Mouse (Mus musculus) testis, adult 2 months (tissue): Measurements from ENCODE around the gene Ocrl. TPM values are rescaled to one million over a fixed set of nuclear protein-coding genes. Genes with fewer than 3 reads are reported as not detected.

ENCODE experiments used
- H3K27ac ChIP-seq: fragments of 200-500 bp; 2 replicates; pipeline ENCODE4 v1.5.1; 2012; ENCODE audit warnings: low read depth, low read length; ENCODE audit not compliant: control insufficient read depth, insufficient read depth
- H3K27me3 ChIP-seq: fragments of 200-500 bp; 2 replicates; pipeline ENCODE4 v1.6.1; 2012; ENCODE audit warnings: mild to moderate bottlenecking, low read length, moderate library complexity; ENCODE audit not compliant: control insufficient read depth, insufficient read depth
- H3K36me3 ChIP-seq: fragments of 200-500 bp; 2 replicates; pipeline ENCODE4 v1.6.1; 2012; ENCODE audit warnings: mild to moderate bottlenecking, low read length; ENCODE audit not compliant: control insufficient read depth, insufficient read depth
- H3K4me1 ChIP-seq: fragments of 200-500 bp; 2 replicates; pipeline ENCODE4 v1.6.1; 2012; ENCODE audit warnings: low read length; ENCODE audit not compliant: control insufficient read depth, insufficient read depth
- H3K4me3 ChIP-seq: fragments of 200-500 bp; 2 replicates; pipeline ENCODE4 v1.5.1; 2012; ENCODE audit warnings: low read depth, mild to moderate bottlenecking, low read length, moderate library complexity, mixed read lengths; ENCODE audit not compliant: control insufficient read depth
- CTCF ChIP-seq: fragments of 200-500 bp; IDR thresholded peaks from 2 replicates; pipeline ENCODE4 v1.5.1; 2012; ENCODE audit warnings: low read depth, mild to moderate bottlenecking, inconsistent platforms, low read length, moderate library complexity; ENCODE audit not compliant: control insufficient read depth, insufficient read depth, insufficient replicate concordance
- POLR2A ChIP-seq: fragments of 200-500 bp; IDR thresholded peaks from 2 replicates; pipeline ENCODE4 v1.6.1; 2012; ENCODE audit warnings: low read depth, mild to moderate bottlenecking, inconsistent platforms, low read length, moderate library complexity; ENCODE audit not compliant: control insufficient read depth
- polyA plus RNA-seq: library from polyadenylated mRNA; depleted of rRNA; stranded (reverse); fragments of >200 nt; gene quantifications from 2 replicates; pipeline ENCODE4 v1.2.3, GENCODE M21; 2012; rRNA removed

Gene Ocrl
- polyA plus RNA-seq, 1 experiment: 7.1 TPM

- no peak for TF ChIP-seq CTCF
- TF ChIP-seq POLR2A: no peak
- Histone ChIP-seq H3K27ac (no peak overlapping the region), H3K36me3 (no peaks in the 10 kb centered on the region), H3K27me3 (no peaks in the 10 kb centered on the region), H3K4me3 (no peak overlapping the region), H3K4me1 (0 out of 2 replicates have a peak, but pooled peaks cover 2% of the 10 kb centered on the region)
Measured at GRCm38 (mm10) chrX:48006062-48006461, 93.9 kb downstream of the Ocrl start.

GRCm38 (mm10) chrX:48011656-48012055, 99.5 kb downstream of the Ocrl start:
- no peak overlapping the region for H3K4me3 ChIP-seq
- H3K36me3 ChIP-seq: no peaks in the 10 kb centered on the region
- no peaks in the 10 kb centered on the region for H3K27me3 ChIP-seq
- no peaks in the 10 kb centered on the region for H3K4me1 ChIP-seq
- no peak for TF ChIP-seq CTCF
- no peak for TF ChIP-seq POLR2A
- H3K27ac ChIP-seq: no peak overlapping the region

Other genes starting within 250 kb of the Ocrl start
- 1.2 and 1.5 TPM in 2 replicates for gene Smarca1, start 19.4 kb upstream of the Ocrl start, polyA plus RNA-seq
- gene Apln, start 122.5 kb downstream of the Ocrl start, polyA plus RNA-seq: 1.4 and 2.6 TPM in 2 replicates
- gene Xpnpep2, start 196.3 kb downstream of the Ocrl start, polyA plus RNA-seq: 0.16 and 0.20 TPM in 2 replicates
- 0.75 and 0.91 TPM in 2 replicates for gene Sash3, start 234.0 kb downstream of the Ocrl start, polyA plus RNA-seq